Mouse (Mus musculus) gastrocnemius, postnatal 10 days (tissue): Measurements from ENCODE around the gene Pdrg1. TPM values are rescaled to one million over a fixed set of nuclear protein-coding genes. Genes with fewer than 3 reads are reported as not detected.
A peak's percentile ranks its signal among the peaks of the same experiment; 100 is the strongest.

Experiments
- DNase-seq: peaks from one replicate; pipeline ENCODE4 v3.0.0; 2021; ENCODE audit warnings: mixed read lengths
- long read RNA-seq, 2 experiments: library from polyadenylated mRNA; stranded (forward); transcript quantifications; one replicate each; pipeline ENCODE4 v2.0.0; 2021
- total RNA-seq, 2 experiments: library from RNA; stranded (reverse); gene quantifications; 2 replicates each; pipeline ENCODE4 v1.2.3; 2021

Gene Pdrg1
- 10 to 100 TPM; 58.6 to 61.5 TPM for total RNA-seq
- long read RNA-seq, experiment 1, transcript Pdrg1-201 (5 exons, 1,273 nt): major isoform, 45 of 49 reads
- long read RNA-seq, experiment 1, partial matches to known transcripts: 1 of 49 reads
- long read RNA-seq, experiment 1, other reads (novel, unspliced or antisense): 3 of 49 reads
- long read RNA-seq, experiment 2, transcript Pdrg1-201 (5 exons, 1,273 nt): major isoform, 59 of 62 reads
- long read RNA-seq, experiment 2, partial matches to known transcripts: 0 of 62 reads
- long read RNA-seq, experiment 2, other reads (novel, unspliced or antisense): 2 of 62 reads

GRCm38 (mm10) chr2:153014758-153015593 is at the start of gene Pdrg1:
Gene Pdrg1 (minus strand): TSS chr2:153015427.
- DNase-seq: peak; percentile 95

GRCm38 (mm10) chr2:153064190-153064970 is 49.2 kb upstream of the Pdrg1 start:
- DNase-seq: no peak

- DNase-seq: no peak
Observed at GRCm38 (mm10) chr2:153063394-153063793, 48.2 kb upstream of the Pdrg1 start.

- no peak for DNase-seq
Observed at GRCm38 (mm10) chr2:153060216-153060615, 45.0 kb upstream of the Pdrg1 start.

- no peak for DNase-seq
Observed at GRCm38 (mm10) chr2:153058365-153058764, 43.1 kb upstream of the Pdrg1 start.

- DNase-seq: no peak
Observed at GRCm38 (mm10) chr2:153055270-153055920, 40.2 kb upstream of the Pdrg1 start.

GRCm38 (mm10) chr2:153053896-153054295 is 38.7 kb upstream of the Pdrg1 start:
- DNase-seq: no peak

GRCm38 (mm10) chr2:153052700-153053351 is 37.6 kb upstream of the Pdrg1 start:
- DNase-seq: no peak

- no peak for DNase-seq
Observed at GRCm38 (mm10) chr2:153051537-153051936, 36.3 kb upstream of the Pdrg1 start.

GRCm38 (mm10) chr2:153051095-153051494 is 35.9 kb upstream of the Pdrg1 start:
- DNase-seq: no peak

GRCm38 (mm10) chr2:153049997-153050358 is 34.8 kb upstream of the Pdrg1 start:
- DNase-seq: no peak

- no peak for DNase-seq
Observed at GRCm38 (mm10) chr2:153049288-153049996, 34.2 kb upstream of the Pdrg1 start.

GRCm38 (mm10) chr2:153047828-153048465 is 32.7 kb upstream of the Pdrg1 start:
- peak; percentile 41 for DNase-seq

GRCm38 (mm10) chr2:153045884-153046299 is 30.7 kb upstream of the Pdrg1 start:
- DNase-seq: no peak

- no peak for DNase-seq
Observed at GRCm38 (mm10) chr2:153043886-153044285, 28.7 kb upstream of the Pdrg1 start.

GRCm38 (mm10) chr2:153036690-153037089 is 21.5 kb upstream of the Pdrg1 start:
- DNase-seq: no peak

- DNase-seq: no peak
Observed at GRCm38 (mm10) chr2:153033545-153034230, 18.5 kb upstream of the Pdrg1 start.

- DNase-seq: no peak
Observed at GRCm38 (mm10) chr2:153032973-153033372, 17.7 kb upstream of the Pdrg1 start.

GRCm38 (mm10) chr2:153032083-153032842 is 17.0 kb upstream of the Pdrg1 start:
- DNase-seq: peak; percentile 90
